Mouse (Mus musculus): ENCODE results near the gene Slc45a2. TPM values are rescaled to one million over a fixed set of nuclear protein-coding genes. Genes with fewer than 3 reads are reported as not detected.

Slc45a2 gene
- polyA plus RNA-seq (2015; fragmentation: Nextera tagmentation; extraction: Ambion mirVana) = 0.72 and 0.81 TPM in 2 replicates

DNA sequence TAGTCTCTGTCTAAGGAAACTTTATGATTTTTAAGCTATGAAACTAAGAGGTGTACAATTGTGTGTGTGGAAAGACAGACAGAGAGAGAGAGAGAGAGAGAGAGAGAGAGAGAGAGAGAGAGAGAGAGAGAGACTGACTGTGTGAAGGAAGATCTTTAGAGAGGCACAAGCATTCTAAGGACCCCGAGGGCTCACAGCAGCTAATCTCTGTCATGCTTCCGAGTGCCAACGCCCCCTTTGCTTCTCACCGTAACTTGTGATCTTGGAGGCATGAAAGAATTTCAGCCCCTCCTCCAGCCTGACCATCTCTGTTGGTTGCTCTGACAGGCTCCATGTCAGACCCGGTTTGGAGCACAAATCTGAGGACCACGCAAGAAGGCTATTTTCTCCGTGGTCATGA lies at the start of gene Slc45a2:
Slc45a2 (plus strand) TSS at position 301 of the 400 bp plus-strand sequence.
- ATAC-seq (ENCODE audit: insufficient number of reproducible peaks, insufficient read depth, low FRiP score, low TSS enrichment, low read depth) = no peak
- no peaks in the 10 kb centered on the region for H3K4me1 ChIP-seq
- H3K4me2 ChIP-seq = 0 out of 2 replicates have a peak within 1 kb of the TSS, but pooled peaks have one; percentile 14
- no peaks in the 10 kb centered on the region for H3K9me3 ChIP-seq
- no peaks in the 10 kb centered on the region for H3K27me3 ChIP-seq
- H3K27ac ChIP-seq = no peak within 1 kb of the TSS
- WGBS = 44% methylated on average over 7 of the region's 7 CpGs
- H3K9ac ChIP-seq = no peak within 1 kb of the TSS
- peaks cover 11% of the 10 kb centered on the region for H3K36me3 ChIP-seq
- H3K4me3 ChIP-seq = no peak within 1 kb of the TSS

DNA sequence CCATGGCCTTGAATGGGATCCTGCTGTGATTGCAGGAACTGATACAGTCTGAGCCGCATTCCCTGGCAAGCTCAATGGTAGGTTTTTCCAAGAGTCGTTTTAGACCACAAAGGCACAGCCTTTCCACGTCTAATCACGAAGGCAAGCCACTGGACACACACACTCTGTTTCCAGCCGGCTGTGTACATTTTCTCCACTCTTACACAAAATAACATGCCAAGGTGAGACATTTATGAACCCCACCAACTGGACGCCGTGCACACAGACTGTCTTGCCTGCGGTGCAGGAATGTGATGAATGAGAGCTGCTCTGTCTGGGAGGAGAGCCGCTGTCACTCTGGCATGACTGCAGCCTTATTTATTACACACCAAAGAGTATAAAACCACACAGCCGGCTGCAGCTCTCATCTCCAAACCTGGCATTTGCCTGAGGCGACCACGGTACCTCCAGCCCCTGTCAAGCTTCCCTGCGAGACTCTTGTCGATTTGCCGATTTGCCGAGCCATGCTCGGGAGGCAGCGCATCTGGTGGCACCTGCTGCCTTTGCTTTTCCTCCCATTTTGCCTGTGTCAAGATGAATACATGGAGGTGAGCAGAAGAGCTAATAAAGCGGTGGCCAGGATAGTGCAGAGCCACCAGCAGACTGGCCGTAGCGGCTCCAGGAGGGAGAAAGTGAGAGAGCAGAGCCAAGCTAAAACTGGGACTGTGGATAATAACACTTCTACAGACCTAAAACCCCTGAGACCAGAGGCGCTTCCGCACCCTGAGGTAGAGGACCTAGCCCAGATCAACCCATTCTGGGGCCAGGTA lies 48.4 kb upstream of the Slc45a2 start, which contains the start of gene C1qtnf3:
C1qtnf3 (plus strand) TSS at position 382 of the 809 bp plus-strand sequence.
- H3K27ac ChIP-seq = peak within 1 kb of the TSS; percentile 52
- ATAC-seq (ENCODE audit: insufficient number of reproducible peaks, insufficient read depth, low FRiP score, low TSS enrichment, low read depth) = no peak

DNA sequence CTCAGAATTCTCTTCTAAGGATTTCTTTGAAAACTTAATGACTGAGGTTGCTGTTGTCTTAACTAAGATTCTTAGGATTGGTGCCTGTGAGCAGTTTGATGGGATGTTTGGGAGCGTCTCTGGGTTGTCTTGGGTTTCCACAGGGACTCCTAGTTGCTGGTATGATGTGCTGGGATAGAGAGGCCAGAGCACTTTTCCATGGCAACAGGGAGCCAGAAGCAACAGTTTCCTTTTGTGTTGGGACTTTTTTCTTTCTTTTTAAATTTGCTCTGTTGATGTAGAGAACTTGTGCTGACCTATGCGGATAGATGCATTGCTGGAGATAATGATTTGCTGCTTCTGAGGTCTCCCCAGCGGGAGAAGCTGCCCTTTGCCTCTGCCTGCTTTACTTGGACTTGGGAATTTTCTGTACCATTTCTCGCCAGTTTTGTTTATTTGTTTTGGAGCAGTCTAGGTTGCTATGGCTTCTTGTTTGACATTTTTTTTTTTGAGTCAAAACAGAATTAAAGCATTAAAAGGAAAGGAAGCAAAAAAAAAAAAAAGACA lies 47.7 kb upstream of the Slc45a2 start:
- peak overlapping the region; percentile 52 for H3K27ac ChIP-seq
- H3K36me3 ChIP-seq = no peaks in the 10 kb centered on the region
- peaks cover 20% of the 10 kb centered on the region for H3K4me1 ChIP-seq
- H3K9ac ChIP-seq = no peak overlapping the region
- no peak overlapping the region for H3K4me2 ChIP-seq
- ATAC-seq (ENCODE audit: insufficient number of reproducible peaks, insufficient read depth, low FRiP score, low TSS enrichment, low read depth) = no peak
- H3K9me3 ChIP-seq = no peaks in the 10 kb centered on the region
- 59% methylated on average over 4 of the region's 4 CpGs for WGBS
- H3K4me3 ChIP-seq = no peak overlapping the region
- peaks cover 7% of the 10 kb centered on the region; the same call in 1 of the 2 replicates for H3K27me3 ChIP-seq

More for the DNA sequence above, 48.4 kb upstream of the Slc45a2 start, which contains the start of gene C1qtnf3:
- Histone ChIP-seq H3K4me2 (no peak within 1 kb of the TSS), H3K9me3 (no peaks in the 10 kb centered on the region), H3K4me1 (peaks cover 20% of the 10 kb centered on the region), H3K9ac (no peak within 1 kb of the TSS), H3K36me3 (no peaks in the 10 kb centered on the region), H3K4me3 (no peak within 1 kb of the TSS), H3K27me3 (peaks cover 7% of the 10 kb centered on the region; the same call in 1 of the 2 replicates)
- 64% methylated on average over 23 of the region's 23 CpGs for WGBS

DNA sequence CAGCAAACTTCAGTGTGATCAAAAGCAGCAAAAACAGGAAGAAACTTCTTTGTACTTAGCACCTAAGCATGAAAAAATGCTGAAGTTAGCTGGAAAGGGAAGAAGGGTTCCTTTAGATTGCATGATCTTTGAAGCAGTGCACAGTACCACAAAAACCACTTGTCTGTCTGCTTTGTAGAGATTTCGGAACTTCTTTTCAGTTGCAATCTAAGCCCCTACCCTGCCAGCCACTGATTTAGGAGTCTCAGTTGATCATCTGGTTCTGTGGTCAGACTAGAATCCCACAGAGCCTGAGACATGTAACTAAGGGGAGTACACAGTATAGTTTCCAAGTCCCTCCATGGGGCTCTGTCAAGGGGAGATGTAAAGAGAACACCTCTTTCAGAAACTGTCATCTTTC lies 47.1 kb upstream of the Slc45a2 start:
- Histone ChIP-seq H3K36me3 (no peaks in the 10 kb centered on the region), H3K4me3 (no peak overlapping the region), H3K4me1 (peaks cover 20% of the 10 kb centered on the region), H3K27ac (0 out of 2 replicates have a peak overlapping the region, but pooled peaks have one; percentile 28), H3K27me3 (peaks cover 7% of the 10 kb centered on the region; the same call in 1 of the 2 replicates), H3K4me2 (no peak overlapping the region), H3K9me3 (no peaks in the 10 kb centered on the region), H3K9ac (no peak overlapping the region)
- ATAC-seq (ENCODE audit: insufficient number of reproducible peaks, insufficient read depth, low FRiP score, low TSS enrichment, low read depth) = no peak
- 40% methylated on average over 1 of the region's 1 CpGs for WGBS

DNA sequence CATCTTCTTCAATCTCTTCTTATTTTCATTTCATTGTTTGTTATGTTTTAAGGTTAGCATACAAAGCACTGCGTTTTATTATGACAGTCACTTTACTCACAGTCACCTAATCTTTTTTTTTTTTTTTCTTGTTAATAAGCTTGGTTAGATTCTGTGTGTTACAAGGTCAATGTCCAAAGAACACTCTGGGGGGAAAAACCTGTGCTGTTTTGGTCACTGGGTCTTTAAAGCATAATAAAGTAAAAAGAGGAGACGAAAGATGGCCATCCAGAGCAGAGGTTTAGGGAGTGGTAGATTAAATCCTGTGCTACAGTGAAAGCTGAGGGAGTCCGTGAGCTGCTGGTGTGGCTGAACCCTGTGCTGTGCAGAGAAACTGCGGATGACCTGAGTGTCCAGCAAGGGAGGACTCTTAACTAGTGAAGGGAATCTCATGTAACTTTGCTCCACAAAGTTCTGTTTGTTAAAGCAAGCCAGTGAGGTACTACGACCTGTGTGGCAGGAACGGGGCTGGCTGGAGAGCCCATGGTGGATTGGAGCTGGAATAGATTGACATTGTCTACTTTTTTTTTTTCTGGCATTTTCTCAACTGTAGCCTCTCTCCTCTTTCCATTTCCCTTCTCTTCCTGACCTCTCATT lies 46.0 kb upstream of the Slc45a2 start:
- H3K27me3 ChIP-seq = peaks cover 7% of the 10 kb centered on the region; the same call in 1 of the 2 replicates
- ATAC-seq (ENCODE audit: insufficient number of reproducible peaks, insufficient read depth, low FRiP score, low TSS enrichment, low read depth) = no peak
- 88% methylated on average over 6 of the region's 6 CpGs for WGBS
- no peak overlapping the region for H3K27ac ChIP-seq
- H3K9me3 ChIP-seq = no peaks in the 10 kb centered on the region
- no peak overlapping the region for H3K4me2 ChIP-seq
- H3K9ac ChIP-seq = no peak overlapping the region
- no peak overlapping the region for H3K4me3 ChIP-seq
- peaks cover 20% of the 10 kb centered on the region for H3K4me1 ChIP-seq
- no peaks in the 10 kb centered on the region for H3K36me3 ChIP-seq

DNA sequence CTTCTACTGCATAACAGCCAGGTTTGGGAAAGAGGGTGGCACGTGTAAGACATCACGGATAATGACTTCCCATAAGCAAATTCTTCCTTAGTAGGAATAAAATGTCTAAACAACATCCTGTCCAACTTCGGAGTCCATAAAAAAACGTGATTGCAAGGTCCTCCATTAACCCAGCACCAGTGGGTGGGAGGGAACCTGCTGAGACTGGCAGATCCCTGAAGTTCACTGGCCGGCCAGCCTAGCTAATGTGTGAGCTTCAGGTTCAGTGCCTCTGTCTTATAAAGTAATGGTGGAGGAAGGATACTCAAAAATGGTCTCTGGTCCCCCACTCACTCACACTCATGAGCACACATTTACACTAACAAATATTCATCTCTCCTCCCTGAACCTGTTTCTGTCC lies 45.4 kb upstream of the Slc45a2 start:
- no peak overlapping the region for H3K4me3 ChIP-seq
- H3K4me1 ChIP-seq = peaks cover 20% of the 10 kb centered on the region
- H3K4me2 ChIP-seq = no peak overlapping the region
- H3K27ac ChIP-seq = no peak overlapping the region
- no peak for ATAC-seq (ENCODE audit: insufficient number of reproducible peaks, insufficient read depth, low FRiP score, low TSS enrichment, low read depth)
- no peak overlapping the region for H3K9ac ChIP-seq
- H3K27me3 ChIP-seq = peaks cover 7% of the 10 kb centered on the region; the same call in 1 of the 2 replicates
- no peaks in the 10 kb centered on the region for H3K36me3 ChIP-seq
- WGBS = 67% methylated on average over 5 of the region's 5 CpGs
- H3K9me3 ChIP-seq = no peaks in the 10 kb centered on the region

DNA sequence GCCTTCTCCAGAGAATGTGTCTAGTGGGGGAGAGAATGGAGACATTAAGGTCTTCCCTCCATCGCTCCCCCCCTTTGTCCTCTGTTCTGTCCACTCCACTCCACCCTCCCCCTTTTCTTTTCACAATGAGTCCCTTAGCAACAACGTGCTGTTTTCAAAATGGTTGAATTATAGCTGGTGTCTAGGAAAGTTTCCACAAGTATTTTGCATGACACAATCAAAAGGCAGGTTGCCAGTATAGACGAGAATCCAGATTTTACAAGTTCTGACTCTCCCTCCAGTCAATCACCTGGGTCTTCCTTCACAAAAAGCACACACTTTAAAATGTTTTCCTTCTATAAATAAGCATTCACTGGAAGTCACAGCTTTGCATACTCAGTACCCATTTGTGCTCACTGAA lies 43.8 kb upstream of the Slc45a2 start:
- H3K4me1 ChIP-seq = peaks cover 19% of the 10 kb centered on the region
- H3K9ac ChIP-seq = no peak overlapping the region
- H3K4me2 ChIP-seq = no peak overlapping the region
- H3K9me3 ChIP-seq = no peaks in the 10 kb centered on the region
- no peaks in the 10 kb centered on the region for H3K36me3 ChIP-seq
- ATAC-seq (ENCODE audit: insufficient number of reproducible peaks, insufficient read depth, low FRiP score, low TSS enrichment, low read depth) = no peak
- no peak overlapping the region for H3K4me3 ChIP-seq
- H3K27ac ChIP-seq = no peak overlapping the region
- WGBS = 67% methylated on average over 3 of the region's 3 CpGs
- no peaks in the 10 kb centered on the region for H3K27me3 ChIP-seq

DNA sequence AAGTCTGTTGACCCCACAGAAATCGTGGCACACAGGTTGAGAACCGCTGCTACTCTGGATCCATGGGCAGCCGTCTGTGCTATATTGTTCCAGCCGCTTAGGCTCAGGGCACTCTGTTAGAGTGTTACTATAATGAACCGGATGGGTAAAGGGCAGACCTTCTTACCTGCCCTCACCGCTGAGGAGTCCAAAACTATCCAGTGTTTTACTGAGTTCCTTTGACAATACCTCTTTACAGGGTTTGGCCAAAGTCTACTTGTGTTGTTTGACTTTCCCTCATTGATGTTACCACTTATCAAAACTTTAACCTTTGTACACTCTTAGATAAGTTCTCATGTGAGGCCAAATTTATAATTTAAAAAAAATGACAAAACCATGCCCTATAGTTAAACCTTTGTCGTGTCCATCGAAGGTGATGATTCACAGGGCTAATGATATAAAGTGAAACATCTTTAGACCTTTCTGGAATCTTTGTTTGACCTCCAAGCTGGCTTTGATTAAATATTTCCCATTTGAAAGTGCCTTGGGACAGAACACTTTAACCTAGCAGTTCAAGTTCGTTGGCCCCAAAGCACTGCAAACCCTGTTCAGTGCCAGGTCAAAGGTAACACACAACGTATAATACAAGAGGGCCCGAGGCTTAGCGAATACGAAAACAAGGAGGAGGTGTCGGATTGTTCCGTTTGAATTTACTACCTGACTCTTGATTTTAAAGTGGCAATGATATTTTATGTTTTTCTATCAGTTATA lies 41.1 kb upstream of the Slc45a2 start:
- no peak overlapping the region for H3K4me3 ChIP-seq
- H3K9ac ChIP-seq = no peak overlapping the region
- no peak overlapping the region for H3K4me2 ChIP-seq
- no peaks in the 10 kb centered on the region for H3K27me3 ChIP-seq
- H3K36me3 ChIP-seq = no peaks in the 10 kb centered on the region
- H3K27ac ChIP-seq = no peak overlapping the region
- no peaks in the 10 kb centered on the region for H3K9me3 ChIP-seq
- 76% methylated on average over 15 of the region's 15 CpGs for WGBS
- no peak for ATAC-seq (ENCODE audit: insufficient number of reproducible peaks, insufficient read depth, low FRiP score, low TSS enrichment, low read depth)
- H3K4me1 ChIP-seq = no peaks in the 10 kb centered on the region

DNA sequence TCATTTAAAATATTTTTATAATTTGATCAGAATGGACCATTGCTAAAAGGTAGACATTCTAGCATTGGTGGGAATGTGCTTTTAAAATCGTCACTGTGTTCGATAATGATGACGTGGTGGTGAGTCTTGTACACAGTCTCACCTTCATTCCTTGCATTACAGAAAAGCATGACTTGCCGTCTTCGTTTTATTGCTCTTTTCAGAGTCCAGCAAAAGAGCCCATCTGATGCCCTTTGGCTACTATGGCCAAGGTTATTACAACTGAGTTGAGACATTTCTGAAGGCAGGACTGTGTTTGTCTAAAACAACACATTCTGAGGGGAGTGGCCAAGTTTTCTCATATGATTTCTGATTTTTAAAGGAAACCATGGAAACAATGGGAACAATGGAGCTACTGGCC lies 40.3 kb upstream of the Slc45a2 start:
- Histone ChIP-seq H3K9me3 (no peaks in the 10 kb centered on the region), H3K4me1 (no peaks in the 10 kb centered on the region), H3K27me3 (no peaks in the 10 kb centered on the region), H3K4me3 (no peak overlapping the region), H3K27ac (no peak overlapping the region), H3K9ac (no peak overlapping the region), H3K36me3 (no peaks in the 10 kb centered on the region), H3K4me2 (no peak overlapping the region)
- 92% methylated on average over 5 of the region's 5 CpGs for WGBS
- ATAC-seq (ENCODE audit: insufficient number of reproducible peaks, insufficient read depth, low FRiP score, low TSS enrichment, low read depth) = no peak

DNA sequence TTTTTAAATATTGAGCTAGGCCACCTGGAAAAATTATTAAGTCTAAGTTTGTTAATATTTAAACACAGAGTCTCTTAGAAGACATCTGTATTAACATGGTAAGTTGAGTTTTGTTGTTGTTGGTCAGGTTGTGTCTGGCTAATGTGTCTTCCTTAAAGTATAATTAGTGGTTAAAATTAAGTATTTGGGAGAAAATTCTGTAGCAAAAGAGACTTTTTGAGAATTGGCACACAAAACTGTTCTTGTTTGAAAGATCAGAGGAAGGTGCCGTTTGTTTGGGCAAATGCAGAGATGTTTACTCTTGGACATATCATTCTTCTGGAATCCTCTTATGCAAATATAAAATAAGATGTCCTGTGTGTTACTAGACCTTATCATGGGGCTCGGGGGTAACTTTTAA lies 37.9 kb upstream of the Slc45a2 start:
- Histone ChIP-seq H3K36me3 (no peaks in the 10 kb centered on the region), H3K4me2 (no peak overlapping the region), H3K9ac (no peak overlapping the region), H3K4me1 (no peaks in the 10 kb centered on the region), H3K9me3 (no peaks in the 10 kb centered on the region), H3K27me3 (no peaks in the 10 kb centered on the region), H3K27ac (no peak overlapping the region), H3K4me3 (no peak overlapping the region)
- 84% methylated on average over 2 of the region's 2 CpGs for WGBS
- no peak for ATAC-seq (ENCODE audit: insufficient number of reproducible peaks, insufficient read depth, low FRiP score, low TSS enrichment, low read depth)

DNA sequence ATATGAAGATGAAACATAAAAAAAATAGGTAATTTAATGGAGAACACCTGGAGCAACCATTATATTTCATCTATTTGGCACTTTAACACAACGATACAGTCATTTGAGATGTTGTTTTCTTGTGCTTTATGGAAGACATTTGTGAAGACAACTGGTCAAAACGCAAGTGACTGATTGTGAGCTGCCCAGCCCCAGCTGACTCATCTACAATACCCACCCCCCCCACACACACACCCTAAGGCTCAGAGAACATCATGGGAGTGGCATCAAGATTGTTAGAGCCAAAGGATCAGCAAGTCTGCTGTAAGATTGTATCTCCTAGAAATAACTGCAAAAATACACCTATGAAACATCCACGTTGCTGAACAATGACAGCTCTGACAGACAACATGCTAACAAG lies 31.1 kb upstream of the Slc45a2 start:
- Histone ChIP-seq H3K36me3 (no peaks in the 10 kb centered on the region), H3K27ac (no peak overlapping the region), H3K27me3 (no peaks in the 10 kb centered on the region), H3K4me1 (no peaks in the 10 kb centered on the region), H3K9ac (no peak overlapping the region), H3K4me3 (no peak overlapping the region), H3K9me3 (no peaks in the 10 kb centered on the region), H3K4me2 (no peak overlapping the region)
- WGBS = 64% methylated on average over 3 of the region's 3 CpGs
- ATAC-seq (ENCODE audit: insufficient number of reproducible peaks, insufficient read depth, low FRiP score, low TSS enrichment, low read depth) = no peak

All from embryonic facial prominence, embryonic 13.5 days (tissue).